Mouse (Mus musculus) ES-Bruce4 (cell line): ENCODE data around the gene Pacs2. TPM values are rescaled to one million over a fixed set of nuclear protein-coding genes. Genes with fewer than 3 reads are reported as not detected.
A peak's percentile ranks its signal among the peaks of the same experiment; 100 is the strongest.

Experiments
- H3K27ac ChIP-seq: 2 replicates; pipeline ENCODE4 v1.5.1; 2012; ENCODE audit warnings: low read length, inconsistent platforms; ENCODE audit not compliant: insufficient read depth
- H3K27me3 ChIP-seq: 2 replicates; pipeline ENCODE4 v1.6.1; 2012; ENCODE audit warnings: mild to moderate bottlenecking, low read length, inconsistent platforms; ENCODE audit not compliant: control insufficient read depth, poor library complexity, insufficient read depth, severe bottlenecking
- H3K36me3 ChIP-seq: 2 replicates; pipeline ENCODE4 v1.6.1; 2012; ENCODE audit warnings: inconsistent platforms, mild to moderate bottlenecking, low read length, moderate library complexity; ENCODE audit not compliant: control insufficient read depth, poor library complexity, insufficient read depth, severe bottlenecking
- H3K4me1 ChIP-seq: one replicate; pipeline ENCODE4 v1.8.1; 2011; ENCODE audit warnings: low read length; ENCODE audit not compliant: control insufficient read depth, insufficient read depth
- H3K4me3 ChIP-seq: 2 replicates; pipeline ENCODE4 v1.5.1; 2011; ENCODE audit warnings: low read depth, mild to moderate bottlenecking, low read length
- H3K9ac ChIP-seq: 2 replicates; pipeline ENCODE4 v1.6.1; 2012; ENCODE audit warnings: low read depth, mild to moderate bottlenecking, inconsistent platforms; ENCODE audit not compliant: poor library complexity, severe bottlenecking
- H3K9me3 ChIP-seq: replicated peaks from 2 replicates; pipeline ENCODE4 v1.6.1; 2012; ENCODE audit warnings: mild to moderate bottlenecking, low read length, inconsistent platforms; ENCODE audit not compliant: control insufficient read depth, poor library complexity, insufficient read depth, severe bottlenecking
- CTCF ChIP-seq: IDR thresholded peaks from one replicate; pipeline ENCODE4 v1.8.1; 2011; ENCODE audit warnings: low read depth, low read length
- EP300 ChIP-seq: IDR thresholded peaks from 2 replicates; pipeline ENCODE4 v1.6.1; 2011; ENCODE audit warnings: low read depth, low read length; ENCODE audit not compliant: insufficient read depth
- POLR2A ChIP-seq: IDR thresholded peaks from one replicate; pipeline ENCODE4 v1.8.1; 2011; ENCODE audit warnings: low read length; ENCODE audit not compliant: insufficient read depth
- polyA plus RNA-seq: library from polyadenylated mRNA; stranded (reverse); fragments of >200 nt; gene quantifications from 2 replicates; pipeline ENCODE4 v1.2.4, GENCODE M21; 2011; ENCODE audit warnings: low read depth; ENCODE audit not compliant: missing spikeins, insufficient read depth, insufficient read length

Gene Pacs2
- polyA plus RNA-seq, 1 experiment = 23.8 TPM

DNA sequence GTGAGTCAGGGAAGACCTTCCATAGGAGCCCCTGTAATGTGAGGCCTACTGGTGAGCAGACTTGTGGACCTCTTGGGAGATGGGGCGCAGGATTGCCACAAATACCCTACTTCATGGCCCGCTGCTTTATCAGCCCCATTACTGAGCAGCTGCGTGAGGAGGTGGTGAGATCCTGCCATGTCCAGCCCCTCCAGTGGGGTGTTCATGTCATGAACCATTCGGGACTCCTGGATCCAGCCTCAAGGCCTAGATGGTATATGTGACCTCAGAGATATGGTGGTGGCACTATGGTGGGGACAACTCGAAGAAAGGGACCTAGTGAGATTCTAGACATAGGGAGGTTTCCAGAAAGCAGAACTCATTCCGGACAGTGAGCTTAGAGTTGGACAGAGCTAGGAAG lies 74.8 kb downstream of the Pacs2 start:
- H3K4me3 ChIP-seq = no peak overlapping the region
- H3K27ac ChIP-seq = no peak overlapping the region
- H3K4me1 ChIP-seq = peaks cover 2% of the 10 kb centered on the region
- H3K9me3 ChIP-seq = no peaks in the 10 kb centered on the region
- no peaks in the 10 kb centered on the region for H3K36me3 ChIP-seq
- no peak for TF ChIP-seq CTCF
- no peak for TF ChIP-seq EP300
- no peak for TF ChIP-seq POLR2A
- H3K9ac ChIP-seq = no peak overlapping the region
- H3K27me3 ChIP-seq = no peaks in the 10 kb centered on the region

DNA sequence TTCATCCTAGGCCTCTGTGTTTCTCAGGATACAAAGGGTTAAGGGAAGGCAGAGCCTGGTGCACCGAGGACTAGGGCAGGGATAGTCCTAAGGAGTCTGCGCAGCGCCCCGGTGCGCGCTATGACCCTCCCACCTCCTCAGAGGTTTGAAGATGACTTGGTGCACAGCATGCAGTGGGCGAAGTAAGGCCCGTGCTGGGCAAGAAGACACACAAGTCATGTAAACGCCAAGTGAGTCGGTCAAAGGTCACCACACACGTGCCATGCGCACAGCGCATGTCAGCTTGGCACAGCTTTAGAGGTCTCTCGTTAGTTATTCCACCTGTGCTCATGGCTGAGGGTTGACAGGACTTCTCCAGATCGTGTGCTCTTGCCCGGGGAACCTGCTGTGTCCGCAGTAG lies 75.7 kb downstream of the Pacs2 start:
- TF ChIP-seq EP300 = no peak
- no peak for TF ChIP-seq POLR2A
- Histone ChIP-seq H3K27ac (no peak overlapping the region), H3K4me1 (peaks cover 2% of the 10 kb centered on the region), H3K36me3 (no peaks in the 10 kb centered on the region), H3K9ac (no peak overlapping the region), H3K9me3 (no peaks in the 10 kb centered on the region), H3K4me3 (no peak overlapping the region), H3K27me3 (no peaks in the 10 kb centered on the region)

DNA sequence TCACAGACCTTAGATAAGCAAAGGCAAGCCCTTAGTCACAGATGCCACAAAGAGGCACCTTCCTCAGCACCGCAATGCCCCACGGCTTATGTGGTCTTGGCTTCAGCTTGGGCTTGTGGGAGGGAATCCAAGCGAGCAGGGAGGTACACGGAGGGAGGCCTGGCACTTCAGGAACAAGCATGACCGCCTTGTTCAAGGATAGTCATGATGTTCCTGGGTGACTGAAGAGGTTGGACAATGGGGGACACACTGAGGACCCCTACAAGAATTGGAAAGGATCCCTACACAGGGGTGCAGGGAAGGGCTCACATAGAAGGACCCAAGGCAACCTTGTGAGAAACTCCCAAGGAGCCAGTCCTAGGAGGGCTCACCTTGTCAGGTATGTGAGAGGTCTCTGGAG lies 82.7 kb downstream of the Pacs2 start:
- Histone ChIP-seq H3K9me3 (no peaks in the 10 kb centered on the region), H3K27ac (no peak overlapping the region), H3K27me3 (no peaks in the 10 kb centered on the region), H3K4me3 (peak overlapping the region; percentile 82), H3K36me3 (no peaks in the 10 kb centered on the region), H3K9ac (peak overlapping the region; percentile 97), H3K4me1 (peaks cover 3% of the 10 kb centered on the region)
- no peak for TF ChIP-seq POLR2A
- TF ChIP-seq CTCF = no peak

DNA sequence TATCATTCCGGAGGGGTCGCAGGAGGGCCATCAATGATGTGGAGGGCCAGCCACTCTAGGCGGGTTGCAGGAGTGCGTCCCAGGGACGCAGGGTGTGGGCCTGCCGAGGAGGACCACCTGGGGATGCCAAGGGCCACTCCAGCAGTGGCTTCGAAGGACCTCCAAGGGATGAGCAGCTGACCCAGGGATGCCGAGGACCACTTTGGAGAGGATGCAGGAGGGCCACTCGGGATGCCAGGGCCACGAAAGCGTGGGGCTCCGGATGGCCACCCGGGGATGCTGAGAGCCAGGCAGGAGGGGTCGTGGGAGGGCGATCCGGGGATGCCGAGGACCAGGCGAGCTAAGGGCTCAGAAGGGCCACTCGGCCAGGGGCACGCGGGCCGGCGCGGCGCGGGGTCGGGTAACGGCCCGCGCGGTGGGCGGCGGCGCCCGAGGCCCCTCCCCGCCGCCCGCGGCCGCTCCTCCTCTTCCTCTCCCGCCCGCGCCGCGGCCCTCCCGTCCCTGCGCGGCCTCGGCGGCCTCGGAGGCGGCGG lies 83.5 kb downstream of the Pacs2 start, which contains the start of gene Mta1:
TSS of gene Mta1 (plus strand) at position 530 of the 533 bp plus-strand sequence.
- Histone ChIP-seq H3K9ac (peak within 1 kb of the TSS; percentile 97), H3K4me1 (peaks cover 3% of the 10 kb centered on the region), H3K27ac (no peak within 1 kb of the TSS; the same call in 1 of the 2 replicates), H3K27me3 (no peaks in the 10 kb centered on the region), H3K4me3 (peak within 1 kb of the TSS; percentile 82), H3K36me3 (no peaks in the 10 kb centered on the region), H3K9me3 (no peaks in the 10 kb centered on the region)
- TF ChIP-seq CTCF = no peak

DNA sequence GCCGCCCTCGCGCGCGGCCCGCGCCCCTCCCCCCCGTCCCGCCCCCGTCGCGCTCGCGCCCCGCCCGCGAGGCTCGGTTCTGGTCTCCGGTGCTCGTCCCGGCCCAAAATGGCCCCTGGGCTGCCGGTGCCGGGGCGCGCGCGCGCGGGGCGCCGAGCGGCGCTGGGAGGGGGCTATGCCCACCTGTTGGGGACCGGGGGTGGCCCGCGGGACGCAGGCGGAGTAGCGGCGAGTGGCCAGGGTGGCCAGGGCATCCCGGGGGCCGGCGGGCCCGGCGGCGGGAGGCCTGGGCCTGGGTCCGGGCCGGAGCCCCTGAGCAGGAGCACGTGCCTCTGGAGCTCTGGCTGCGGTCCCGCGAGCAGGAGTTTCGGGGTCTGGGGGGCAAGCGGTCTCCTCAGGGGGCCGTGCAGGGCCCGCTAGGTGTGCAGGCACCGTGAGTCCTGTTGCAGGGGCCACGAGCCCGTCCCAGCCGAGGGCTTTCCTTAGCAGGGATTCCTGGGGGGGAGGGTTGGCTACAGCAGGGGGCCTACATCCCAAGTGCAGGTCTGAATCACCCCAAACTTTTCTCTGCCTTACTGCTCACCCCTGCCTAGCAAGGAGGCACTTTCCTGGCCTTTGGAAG lies 84.3 kb downstream of the Pacs2 start:
- H3K4me3 ChIP-seq = peak overlapping the region; percentile 81
- no peak overlapping the region; the same call in 1 of the 2 replicates for H3K27ac ChIP-seq
- TF ChIP-seq POLR2A (no peak), EP300 (no peak), CTCF (no peak)
- no peaks in the 10 kb centered on the region for H3K9me3 ChIP-seq
- H3K36me3 ChIP-seq = no peaks in the 10 kb centered on the region
- no peaks in the 10 kb centered on the region for H3K27me3 ChIP-seq
- peaks cover 5% of the 10 kb centered on the region for H3K4me1 ChIP-seq
- H3K9ac ChIP-seq = peak overlapping the region; percentile 97

DNA sequence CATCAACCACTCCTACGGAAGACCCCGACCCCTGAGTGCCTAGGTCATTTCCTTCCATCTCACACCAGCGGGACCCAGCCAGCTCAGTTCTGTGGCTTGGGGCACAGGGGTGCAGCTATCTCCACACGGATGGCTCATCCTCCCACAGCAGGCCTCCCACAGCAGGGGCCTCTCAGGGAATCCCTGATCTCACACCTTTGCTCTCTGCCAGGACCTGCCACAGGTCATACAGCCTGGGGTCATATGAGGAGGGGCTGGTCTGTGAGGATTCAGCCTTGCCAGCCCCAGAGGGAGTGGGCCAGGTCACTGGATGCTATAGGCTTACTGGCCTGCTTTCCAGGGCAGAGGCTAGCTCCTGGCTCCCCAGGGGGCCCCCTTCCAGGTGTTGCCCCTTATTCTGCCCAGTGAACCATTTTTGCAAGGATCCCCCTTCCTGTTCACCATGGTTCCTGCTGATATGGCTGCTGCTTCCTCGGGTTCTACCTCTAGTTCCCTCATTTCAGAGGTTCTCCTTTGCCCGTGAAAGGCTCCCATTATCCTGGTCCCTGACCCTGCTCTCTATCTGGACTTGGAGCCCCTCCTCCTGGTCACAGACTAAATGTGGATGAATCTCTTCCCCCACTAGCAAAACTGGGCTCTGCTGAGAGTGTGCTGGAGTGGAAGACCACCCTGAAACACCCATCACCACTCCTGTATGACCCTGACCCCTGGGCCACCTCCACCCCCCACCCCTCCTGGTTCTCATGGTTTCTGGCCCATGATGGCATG lies 85.3 kb downstream of the Pacs2 start:
- H3K9me3 ChIP-seq = no peaks in the 10 kb centered on the region
- peak overlapping the region; percentile 97 for H3K9ac ChIP-seq
- H3K36me3 ChIP-seq = no peaks in the 10 kb centered on the region
- H3K4me1 ChIP-seq = peaks cover 5% of the 10 kb centered on the region
- TF ChIP-seq EP300 = no peak
- TF ChIP-seq CTCF = no peak
- TF ChIP-seq POLR2A = no peak
- no peaks in the 10 kb centered on the region for H3K27me3 ChIP-seq
- H3K4me3 ChIP-seq = peak overlapping the region; percentile 81
- H3K27ac ChIP-seq = no peak overlapping the region
